Mouse (Mus musculus) heart, postnatal 0 days (tissue): ENCODE measurements around the gene Adssl1. TPM values are rescaled to one million over a fixed set of nuclear protein-coding genes. Genes with fewer than 3 reads are reported as not detected.

ENCODE experiments used
- ATAC-seq: fragments of 200-750 bp; cut with Nextera tagmentation; 2 replicates; pipeline ENCODE4 v1.8.0; 2017; ENCODE audit warnings: low read depth, moderate number of reproducible peaks, moderate library complexity; ENCODE audit not compliant: insufficient read depth
- DNase-seq: peaks from one replicate; pipeline ENCODE4 v3.0.0-alpha.2; 2016; ENCODE audit warnings: low spot score
- H3K27ac ChIP-seq: fragments of 300-500 bp; sonication (generic); 2 replicates; pipeline ENCODE4 v1.5.1; 2014; ENCODE audit warnings: low read depth, mild to moderate bottlenecking
- H3K27me3 ChIP-seq: fragments of 300-500 bp; sonication (generic); 2 replicates; pipeline ENCODE4 v1.6.1; 2014; ENCODE audit warnings: low read length, mixed read lengths; ENCODE audit not compliant: control insufficient read depth, insufficient read depth
- H3K36me3 ChIP-seq: fragments of 300-500 bp; sonication (generic); replicated peaks from 2 replicates; pipeline ENCODE4 v1.6.1; 2014; ENCODE audit warnings: low read length, mixed read lengths; ENCODE audit not compliant: control insufficient read depth, insufficient read depth
- H3K4me1 ChIP-seq: fragments of 300-500 bp; sonication (generic); 2 replicates; pipeline ENCODE4 v1.6.1; 2014; ENCODE audit warnings: antibody characterized with exemption; ENCODE audit not compliant: control insufficient read depth, insufficient read depth
- H3K4me2 ChIP-seq: fragments of 300-500 bp; sonication (generic); 2 replicates; pipeline ENCODE4 v1.6.1; 2014; ENCODE audit warnings: low read depth, mild to moderate bottlenecking, low read length, moderate library complexity
- H3K4me3 ChIP-seq: fragments of 300-500 bp; sonication (generic); 2 replicates; pipeline ENCODE4 v1.5.1; 2014; ENCODE audit warnings: low read depth, low read length
- H3K9ac ChIP-seq: fragments of 300-500 bp; sonication (generic); replicated peaks from 2 replicates; pipeline ENCODE4 v1.6.1; 2014; ENCODE audit warnings: low read depth, low read length, mixed read lengths
- H3K9me3 ChIP-seq: fragments of 300-500 bp; sonication (generic); replicated peaks from 2 replicates; pipeline ENCODE4 v1.6.1; 2016; ENCODE audit warnings: low read length; ENCODE audit not compliant: control insufficient read depth
- CTCF ChIP-seq: IDR thresholded peaks from 2 replicates; pipeline ENCODE4 v1.5.1; 2016; ENCODE audit warnings: antibody characterized with exemption, control low read depth, low read depth
- EP300 ChIP-seq: IDR thresholded peaks from 2 replicates; pipeline ENCODE4 v1.6.1; 2016; ENCODE audit warnings: antibody characterized with exemption, low read depth
- WGBS: fragments of 180-500 bp; shearing (Covaris S2); extraction: QIAGEN DNeasy Blood & Tissue Kit; methylation state at CpG from one replicate; pipeline ENCODE4 v1.1.7; 2014; 5-methylcytosine and 5-hydroxymethylcytosine counted together
- polyA plus RNA-seq: library from polyadenylated mRNA; unstranded; fragments of >200 nt; fragmentation: Nextera tagmentation; extraction: Ambion mirVana; gene quantifications from 2 replicates; pipeline ENCODE4 v1.2.1, GENCODE M21; 2015
- total RNA-seq: library from RNA; depleted of rRNA; stranded (reverse); fragments of >200 nt; gene quantifications from 2 replicates; pipeline ENCODE4 v1.2.3, GENCODE M21; 2014; ENCODE audit warnings: low replicate concordance

Adssl1 gene
- total and polyA plus RNA-seq, 2 experiments from 2014 or later = 86.8 to 159 TPM

- TF ChIP-seq EP300 = no peak
- no peak for TF ChIP-seq CTCF
- H3K36me3 ChIP-seq = no peaks in the 10 kb centered on the region
- H3K9ac ChIP-seq = no peak overlapping the region
- DNase-seq (no peak), ATAC-seq (no peak)
- peaks cover 10% of the 10 kb centered on the region; the same call in 1 of the 2 replicates for H3K27me3 ChIP-seq
- peaks cover 51% of the 10 kb centered on the region for H3K4me1 ChIP-seq
- 64% methylated on average over 8 of the region's 8 CpGs for WGBS
- H3K4me3 ChIP-seq = peak overlapping the region; percentile 61
- peak overlapping the region; percentile 91 for H3K4me2 ChIP-seq
- no peaks in the 10 kb centered on the region for H3K9me3 ChIP-seq
- H3K27ac ChIP-seq = no peak overlapping the region
Observed at GRCm38 (mm10) chr12:112589491-112590191, 30.2 kb upstream of the Adssl1 start.

- peaks cover 62% of the 10 kb centered on the region for H3K4me1 ChIP-seq
- WGBS = 46% methylated on average over 8 of the region's 8 CpGs
- no peaks in the 10 kb centered on the region for H3K9me3 ChIP-seq
- H3K27me3 ChIP-seq = peaks cover 7% of the 10 kb centered on the region; the same call in 1 of the 2 replicates
- no peak for ATAC-seq
- no peak overlapping the region for H3K27ac ChIP-seq
- H3K4me2 ChIP-seq = no peak overlapping the region
- H3K4me3 ChIP-seq = no peak overlapping the region
- H3K36me3 ChIP-seq = no peaks in the 10 kb centered on the region
- TF ChIP-seq EP300 (no peak), CTCF (no peak)
- DNase-seq = no peak
- H3K9ac ChIP-seq = no peak overlapping the region
Observed at GRCm38 (mm10) chr12:112590566-112591239, 29.1 kb upstream of the Adssl1 start.

- TF ChIP-seq EP300 = no peak
- TF ChIP-seq CTCF = no peak
- WGBS = 95% methylated on average over 5 of the region's 5 CpGs
- Histone ChIP-seq H3K4me1 (peaks cover 64% of the 10 kb centered on the region), H3K27me3 (peaks cover 2% of the 10 kb centered on the region; the same call in 1 of the 2 replicates), H3K27ac (no peak overlapping the region), H3K4me2 (no peak overlapping the region), H3K36me3 (no peaks in the 10 kb centered on the region), H3K9me3 (no peaks in the 10 kb centered on the region), H3K4me3 (no peak overlapping the region), H3K9ac (no peak overlapping the region)
- ATAC-seq (no peak), DNase-seq (no peak)
Observed at GRCm38 (mm10) chr12:112591240-112591639, 28.6 kb upstream of the Adssl1 start.

GRCm38 (mm10) chr12:112591730-112592129 is 28.1 kb upstream of the Adssl1 start:
- DNase-seq = no peak
- Histone ChIP-seq H3K27ac (no peak overlapping the region), H3K4me3 (no peak overlapping the region), H3K9me3 (no peaks in the 10 kb centered on the region), H3K9ac (no peak overlapping the region), H3K4me2 (no peak overlapping the region), H3K4me1 (peaks cover 64% of the 10 kb centered on the region), H3K27me3 (no peaks in the 10 kb centered on the region), H3K36me3 (no peaks in the 10 kb centered on the region)
- TF ChIP-seq CTCF (no peak), EP300 (no peak)
- no peak for ATAC-seq
- 75% methylated on average over 3 of the region's 3 CpGs for WGBS

- peak overlapping the region; percentile 54 for H3K27ac ChIP-seq
- H3K36me3 ChIP-seq = no peaks in the 10 kb centered on the region
- H3K9me3 ChIP-seq = no peaks in the 10 kb centered on the region
- peak overlapping the region; percentile 16; the same call in 1 of the 2 replicates for H3K4me2 ChIP-seq
- ATAC-seq (no peak), DNase-seq (no peak)
- WGBS = 69% methylated on average over 21 of the region's 21 CpGs
- no peak overlapping the region for H3K9ac ChIP-seq
- H3K4me3 ChIP-seq = no peak overlapping the region
- peaks cover 62% of the 10 kb centered on the region for H3K4me1 ChIP-seq
- H3K27me3 ChIP-seq = no peaks in the 10 kb centered on the region
- TF ChIP-seq EP300 (peak; percentile 27; the same call in 1 of the 2 replicates), CTCF (no peak)
Observed at GRCm38 (mm10) chr12:112592985-112593734, 26.7 kb upstream of the Adssl1 start.
